Mouse (Mus musculus): ENCODE measurements around the gene Tor1aip2.

The Tor1aip2 gene

GRCm38 (mm10) chr1:156040731-156041401, 5.7 kb downstream of the Tor1aip2 start:
- DNase-seq (ENCODE audit: low read depth, low spot score): peak; percentile 94

- no peak for DNase-seq (ENCODE audit: low read depth, low spot score)
Observed at GRCm38 (mm10) chr1:156041451-156042241, 6.4 kb downstream of the Tor1aip2 start.

- no peak for DNase-seq (ENCODE audit: low read depth, low spot score)
Observed at GRCm38 (mm10) chr1:156042481-156042880, 7.3 kb downstream of the Tor1aip2 start.

GRCm38 (mm10) chr1:156043027-156043426, 7.8 kb downstream of the Tor1aip2 start:
- peak; percentile 68 for DNase-seq (ENCODE audit: low read depth, low spot score)

GRCm38 (mm10) chr1:156044211-156044611, 9.0 kb downstream of the Tor1aip2 start:
- no peak for DNase-seq (ENCODE audit: low read depth, low spot score)

- DNase-seq (ENCODE audit: low read depth, low spot score): peak; percentile 32
Observed at GRCm38 (mm10) chr1:156046688-156047087, 11.5 kb downstream of the Tor1aip2 start.

- DNase-seq (ENCODE audit: low read depth, low spot score): no peak
Observed at GRCm38 (mm10) chr1:156058207-156058606, 23.0 kb downstream of the Tor1aip2 start.

GRCm38 (mm10) chr1:156062193-156062592, 27.0 kb downstream of the Tor1aip2 start:
- DNase-seq (ENCODE audit: low read depth, low spot score): no peak

GRCm38 (mm10) chr1:156066133-156066532, 30.9 kb downstream of the Tor1aip2 start:
- no peak for DNase-seq (ENCODE audit: low read depth, low spot score)

GRCm38 (mm10) chr1:156070106-156070505, 34.9 kb downstream of the Tor1aip2 start:
- no peak for DNase-seq (ENCODE audit: low read depth, low spot score)

- no peak for DNase-seq (ENCODE audit: low read depth, low spot score)
Observed at GRCm38 (mm10) chr1:156073169-156073821, 38.1 kb downstream of the Tor1aip2 start.

GRCm38 (mm10) chr1:156074575-156074974, 39.4 kb downstream of the Tor1aip2 start:
- DNase-seq (ENCODE audit: low read depth, low spot score): peak; percentile 58

- DNase-seq (ENCODE audit: low read depth, low spot score): no peak
Observed at GRCm38 (mm10) chr1:156076474-156076873, 41.3 kb downstream of the Tor1aip2 start.

GRCm38 (mm10) chr1:156077655-156078054, 42.5 kb downstream of the Tor1aip2 start:
- peak; percentile 34 for DNase-seq (ENCODE audit: low read depth, low spot score)

GRCm38 (mm10) chr1:156084603-156085002, 49.4 kb downstream of the Tor1aip2 start:
- no peak for DNase-seq (ENCODE audit: low read depth, low spot score)

GRCm38 (mm10) chr1:156085770-156086169, 50.6 kb downstream of the Tor1aip2 start:
- DNase-seq (ENCODE audit: low read depth, low spot score): peak; percentile 77

GRCm38 (mm10) chr1:156087586-156087985, 52.4 kb downstream of the Tor1aip2 start:
- DNase-seq (ENCODE audit: low read depth, low spot score): no peak

- no peak for DNase-seq (ENCODE audit: low read depth, low spot score)
Observed at GRCm38 (mm10) chr1:156089561-156089960, 54.4 kb downstream of the Tor1aip2 start.

- peak; percentile 62 for DNase-seq (ENCODE audit: low read depth, low spot score)
Observed at GRCm38 (mm10) chr1:156090042-156090441, 54.8 kb downstream of the Tor1aip2 start.

- DNase-seq (ENCODE audit: low read depth, low spot score): no peak
Observed at GRCm38 (mm10) chr1:156091811-156092210, 56.6 kb downstream of the Tor1aip2 start.

- DNase-seq (ENCODE audit: low read depth, low spot score): no peak
Observed at GRCm38 (mm10) chr1:156103763-156104162, 68.6 kb downstream of the Tor1aip2 start.

- no peak for DNase-seq (ENCODE audit: low read depth, low spot score)
Observed at GRCm38 (mm10) chr1:156105381-156105780, 70.2 kb downstream of the Tor1aip2 start.
